Mouse (Mus musculus) lung, adult 2 months (tissue): ENCODE measurements around the gene Slc39a1.

Source experiments
- CTCF ChIP-seq: fragments of 200-500 bp; IDR thresholded peaks from 2 replicates; pipeline ENCODE4 v1.5.1; 2011; ENCODE audit warnings: mild to moderate bottlenecking, low read length, control low read depth; ENCODE audit not compliant: insufficient read depth
- POLR2A ChIP-seq: fragments of 200-500 bp; IDR thresholded peaks from 2 replicates; pipeline ENCODE4 v1.6.1; 2011; ENCODE audit warnings: low read depth, mild to moderate bottlenecking, control low read depth, low read length, borderline replicate concordance; ENCODE audit errors: extremely low read depth

- no peak for TF ChIP-seq CTCF
- TF ChIP-seq POLR2A, result peak; percentile 42; the same call in 1 of the 2 replicates
These were observed 18.2 kb downstream of the Slc39a1 start for GRCm38 (mm10) chr3:90265932-90266741.
